Mouse (Mus musculus): ENCODE measurements around the gene Zfp598.
A peak's percentile ranks its signal among the peaks of the same experiment; 100 is the strongest.

DNA sequence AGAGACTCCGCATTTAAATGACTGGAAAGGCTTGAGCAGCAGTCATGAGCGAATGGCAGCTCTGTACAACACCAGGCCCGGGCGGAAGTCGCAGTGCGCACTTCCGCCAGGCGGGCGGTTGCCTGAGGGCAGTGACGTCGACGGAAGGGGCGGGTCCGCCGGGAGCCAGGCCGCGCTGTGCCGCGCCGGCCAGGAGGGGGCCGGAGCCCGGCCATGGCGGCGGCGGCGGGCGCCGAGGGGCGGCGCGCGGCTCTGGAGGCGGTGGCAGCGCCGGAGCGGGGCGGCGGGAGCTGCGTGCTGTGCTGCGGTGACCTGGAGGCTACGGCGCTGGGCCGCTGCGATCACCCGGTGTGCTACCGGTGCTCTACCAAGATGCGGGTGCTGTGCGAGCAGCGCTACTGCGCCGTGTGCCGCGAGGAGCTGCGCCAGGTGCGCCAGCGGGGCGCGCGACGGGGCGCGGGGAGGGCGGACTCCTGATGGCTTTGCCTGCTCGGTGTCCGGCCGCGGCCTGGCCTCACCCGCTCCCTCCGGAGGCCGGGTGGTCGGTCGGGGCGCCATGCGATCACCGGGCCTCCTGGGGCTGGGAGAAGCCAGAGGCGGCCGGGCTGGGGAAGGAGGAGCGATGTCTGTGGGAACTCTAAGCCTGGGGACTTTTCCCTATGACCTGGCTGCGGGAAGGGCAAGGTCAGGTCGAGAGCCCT is at the start of gene Zfp598:
- peak; percentile 79 for TF ChIP-seq POLR2A (IDR thresholded peaks at IDR 0.05; ENCODE audit: borderline replicate concordance, extremely low read depth, low read depth, low read length)
- no peak for TF ChIP-seq CTCF (IDR thresholded peaks at IDR 0.05; ENCODE audit: insufficient read depth, low read length)
